ENCODE assay signal across 8 mouse cellular contexts in the genomic region with DNA sequence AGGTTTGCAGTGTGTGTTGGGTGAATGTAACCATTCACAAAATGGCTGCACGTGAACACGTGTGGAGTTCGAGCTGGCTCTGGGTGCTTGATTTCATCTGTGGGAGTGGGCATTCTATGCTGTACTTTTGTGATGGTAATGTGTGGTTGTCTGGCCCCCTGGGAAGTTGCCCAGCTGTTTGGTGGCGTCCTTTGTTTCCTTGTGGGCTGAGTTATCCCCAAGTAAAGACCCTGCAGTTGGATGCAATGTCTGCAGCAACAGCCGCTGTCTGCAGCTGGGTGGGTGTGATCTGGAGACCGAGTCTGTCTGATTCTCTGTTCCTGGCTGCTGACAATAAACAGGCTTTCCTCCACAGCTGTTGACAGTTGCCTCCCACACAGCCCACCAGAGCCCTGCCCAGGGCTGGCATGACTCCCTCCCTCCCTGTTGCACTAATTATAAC. TPM values are rescaled to one million over a fixed set of nuclear protein-coding genes. Genes with fewer than 3 reads are reported as not detected.
DNase-seq lines count a peak whose midpoint lies in the region; ATAC-seq lines count a peak whose summit lies in the region.

No protein-coding gene starts in this region.

- DNase-seq in gastrocnemius, postnatal 14 days: peak; percentile 43
- DNase-seq in gastrocnemius, adult 8-10 months (ENCODE audit: low spot score in 2 of 2): no peak
- peak; percentile 90 for DNase-seq in ES-CJ7 (ENCODE audit: low read depth, low spot score)
- DNase-seq in heart, adult 11 months: peak; percentile 94
- DNase-seq in layer of hippocampus, adult 8-10 months (ENCODE audit: low spot score in 2 of 2): peak; percentile 28 to 38
- no peak for DNase-seq in cerebellum, adult 8-10 months
- no peak for DNase-seq in cerebellum, adult 11 months

- WGBS in stomach, embryonic 16.5 days: 46% methylated on average over 6 of the region's 6 CpGs

- no peaks in the 10 kb centered on the region; the same call in 1 of the 2 replicates for H3K4me1 ChIP-seq in stomach, embryonic 16.5 days (ENCODE audit: control insufficient read depth, insufficient read depth, low read length)

- peak; percentile 73; the same call in 1 of the 2 replicates for ATAC-seq in stomach, embryonic 16.5 days (ENCODE audit: insufficient read depth, low FRiP score)

- intact Hi-C loops in gastrocnemius, postnatal 14 days (cut with DNase I; ENCODE audit: low total_unique reads): no loop called here

- H3K4me2 ChIP-seq in stomach, embryonic 16.5 days (ENCODE audit: low read depth, low read length): no peak overlapping the region

- no peak overlapping the region for H3K9ac ChIP-seq in stomach, embryonic 16.5 days (ENCODE audit: low read length)

- H3K9me3 ChIP-seq in stomach, embryonic 16.5 days (replicated peaks; ENCODE audit: control insufficient read depth, low read length): no peaks in the 10 kb centered on the region

- H3K4me3 ChIP-seq in stomach, embryonic 16.5 days (replicated peaks; ENCODE audit: low read length): no peak overlapping the region

- no peaks in the 10 kb centered on the region for H3K27me3 ChIP-seq in stomach, embryonic 16.5 days (ENCODE audit: control insufficient read depth, insufficient read depth, low read length)

- H3K36me3 ChIP-seq in stomach, embryonic 16.5 days (ENCODE audit: control insufficient read depth, insufficient read depth, low read length): no peaks in the 10 kb centered on the region

- no peak overlapping the region for H3K27ac ChIP-seq in stomach, embryonic 16.5 days (ENCODE audit: low read length)

RNA-seq across cellular contexts. Expression of a gene that starts 56.0 kb away (rescaled TPM):
- 100 to 1,000 TPM; 923 to 949 TPM for total RNA-seq in gastrocnemius, postnatal 14 days (2021)
- total RNA-seq in gastrocnemius, adult 8-10 months (2022): 100 to 1,000 TPM; 621 to 893 (median 770) TPM
- 100 to 1,000 TPM; 471 to 516 (median 496) TPM for total RNA-seq in layer of hippocampus, adult 8-10 months (2022)
- polyA plus RNA-seq in stomach, embryonic 16.5 days (2015; fragmentation: Nextera tagmentation; extraction: Ambion mirVana): 36.6 and 51.7 TPM in 2 replicates

Comparison
In these comparisons a context has a peak if more than half of its experiments do, and no peak if none do; other contexts are left out.
1. DNase-seq: peak in gastrocnemius, postnatal 14 days (single experiment), ES-CJ7 (single experiment), heart, adult 11 months (single experiment) and layer of hippocampus, adult 8-10 months (2 of 2); none in gastrocnemius, adult 8-10 months (0 of 2), cerebellum, adult 8-10 months (single experiment) and cerebellum, adult 11 months (single experiment).